Mouse (Mus musculus) A20 (cell line): ENCODE data around the gene Dusp22.

Experiments used
- DNase-seq: peaks from one replicate; pipeline ENCODE4 v3.0.0-alpha.2; 2011; ENCODE audit warnings: low read depth, low spot score

The Dusp22 gene

DNA sequence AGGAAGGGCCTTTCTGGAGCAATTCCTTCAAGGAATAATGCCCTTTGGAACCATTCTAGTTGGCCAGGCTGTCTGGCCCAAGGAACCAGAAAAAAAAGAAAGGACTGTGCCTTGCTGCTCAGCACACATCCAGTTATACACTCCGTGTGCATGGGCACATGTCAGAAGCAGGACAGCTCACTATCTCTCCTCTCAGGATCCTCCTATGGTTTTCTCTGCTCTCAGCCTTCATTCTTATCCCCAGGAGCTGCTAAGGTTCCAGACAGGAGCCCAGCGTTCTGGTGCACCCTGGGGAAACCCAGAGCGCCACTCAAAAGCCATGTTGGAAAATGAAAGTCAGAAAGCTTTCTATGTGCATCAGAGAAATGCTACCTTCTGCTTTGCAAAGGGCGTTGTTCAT is 55.8 kb downstream of the Dusp22 start:
- DNase-seq = no peak

GRCm38 (mm10) chr13:30716611-30717010 is 56.8 kb downstream of the Dusp22 start:
- DNase-seq = no peak

DNA sequence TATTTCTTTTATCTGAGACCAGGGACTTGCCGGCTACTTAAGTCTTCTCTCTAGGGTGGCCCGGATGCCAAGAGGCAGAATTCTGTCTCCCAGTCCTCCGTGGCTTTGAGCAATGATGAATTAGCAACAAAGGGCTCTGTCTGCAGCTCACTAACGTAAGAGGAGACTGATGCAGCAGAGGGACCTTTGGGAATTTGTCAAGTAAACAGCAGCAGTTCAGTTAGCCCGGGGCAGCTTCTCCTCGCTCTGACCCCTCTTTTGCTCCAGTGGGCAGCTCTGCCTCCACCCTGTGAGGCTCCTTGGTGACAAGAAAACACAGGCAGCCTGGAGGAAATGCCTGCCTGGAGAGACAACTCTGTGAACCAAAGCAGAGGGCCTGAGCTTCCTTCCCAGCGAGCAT is 62.8 kb downstream of the Dusp22 start:
- no peak for DNase-seq

DNA sequence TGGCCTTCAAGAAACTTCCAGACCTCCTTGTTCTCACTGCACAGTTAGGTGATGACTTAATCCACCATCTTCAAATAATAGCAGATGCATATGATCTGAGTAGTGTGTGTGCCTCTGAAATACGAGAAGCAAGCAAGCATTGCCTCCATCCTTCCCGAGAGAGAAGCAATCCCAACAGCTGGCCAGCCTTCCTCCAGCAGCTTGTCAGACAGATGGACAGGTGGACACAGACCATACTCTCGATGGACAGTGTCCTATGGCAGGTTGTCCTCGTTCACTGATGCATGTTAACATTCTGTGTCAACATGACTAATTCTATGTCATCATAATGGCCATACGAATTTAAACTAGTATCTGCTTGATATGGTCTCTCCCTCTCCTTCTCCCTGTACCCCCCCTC is 63.5 kb downstream of the Dusp22 start:
- no peak for DNase-seq

GRCm38 (mm10) chr13:30723858-30724257 is 64.1 kb downstream of the Dusp22 start:
- DNase-seq = no peak

GRCm38 (mm10) chr13:30724691-30725271 is 65.0 kb downstream of the Dusp22 start:
- DNase-seq = no peak

GRCm38 (mm10) chr13:30726879-30727278 is 67.1 kb downstream of the Dusp22 start:
- DNase-seq = no peak

DNA sequence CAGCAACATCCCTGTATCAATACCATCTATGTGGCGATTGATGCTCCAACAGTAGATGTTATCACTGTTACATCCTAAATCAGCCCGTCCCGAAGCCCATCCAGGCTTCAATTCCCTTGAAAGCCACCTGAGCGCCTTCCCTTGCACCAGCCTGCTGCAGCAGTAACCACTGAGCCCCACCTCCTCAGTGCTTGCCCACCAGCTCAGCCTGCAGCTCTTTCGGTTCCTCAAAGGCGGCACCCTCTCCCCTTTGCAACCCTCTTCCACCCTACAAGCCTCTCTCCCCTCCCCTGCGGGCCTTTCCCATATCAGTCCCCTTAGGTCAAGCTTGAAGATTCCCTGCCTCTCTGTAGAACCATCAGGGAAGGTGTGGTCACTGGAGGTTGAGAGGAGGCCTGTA is 68.4 kb downstream of the Dusp22 start:
- peak; percentile 83 for DNase-seq

DNA sequence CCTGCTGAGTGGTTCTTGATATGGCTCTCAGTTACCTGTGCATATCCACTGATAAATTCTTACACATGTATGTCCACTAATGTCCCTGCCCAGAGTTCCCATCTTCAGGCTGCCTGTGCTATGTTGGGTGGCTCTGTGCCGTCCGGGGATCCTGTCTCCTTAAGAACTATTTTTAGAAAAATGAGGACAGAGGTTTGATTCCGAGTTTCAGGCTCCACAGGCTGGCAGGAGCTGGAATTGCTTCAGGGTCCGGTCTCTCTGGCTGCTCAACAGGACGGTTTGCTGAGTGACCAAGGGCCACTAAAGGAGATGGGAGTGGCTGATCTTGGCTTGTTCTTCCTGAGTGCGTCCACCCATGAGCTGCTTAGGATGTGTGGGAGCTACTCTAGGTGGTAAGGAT is 69.4 kb downstream of the Dusp22 start:
- no peak for DNase-seq

DNA sequence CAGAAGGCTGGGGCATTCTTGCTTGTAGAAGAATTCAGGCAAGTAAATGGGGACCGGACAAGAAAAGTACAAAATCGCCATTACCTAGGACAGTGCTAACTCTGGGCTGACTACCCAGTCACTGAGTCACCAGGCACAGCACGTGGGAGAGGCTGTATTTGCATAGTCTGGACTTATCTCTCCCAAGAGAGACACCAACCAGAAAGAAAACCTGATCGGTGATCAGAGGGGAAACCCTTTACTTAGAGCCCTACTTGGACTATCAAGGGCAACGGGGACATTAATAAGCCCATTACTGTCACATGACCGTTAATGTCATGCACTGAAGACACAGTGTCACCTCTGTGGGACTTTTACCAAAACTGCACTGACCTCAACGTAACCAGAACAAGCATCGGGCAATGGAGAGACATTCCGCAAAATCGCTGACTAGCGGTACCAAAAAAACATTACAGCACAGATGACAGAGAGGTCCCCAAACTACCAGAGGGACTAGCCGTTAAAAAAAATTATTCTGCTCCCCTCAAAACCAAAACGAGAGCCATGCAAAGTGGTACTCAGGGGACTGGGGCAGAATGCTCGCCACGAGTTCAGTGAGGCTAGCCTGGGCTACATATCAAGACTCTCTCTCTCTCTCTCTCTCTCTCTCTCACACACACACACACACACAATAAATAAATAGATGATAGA is 70.5 kb downstream of the Dusp22 start:
- peak; percentile 64 for DNase-seq

GRCm38 (mm10) chr13:30732709-30733445 is 73.1 kb downstream of the Dusp22 start:
- DNase-seq = no peak

GRCm38 (mm10) chr13:30736721-30737120 is 76.9 kb downstream of the Dusp22 start:
- DNase-seq = peak; percentile 59

GRCm38 (mm10) chr13:30737257-30737656 is 77.5 kb downstream of the Dusp22 start:
- DNase-seq = peak; percentile 42

DNA sequence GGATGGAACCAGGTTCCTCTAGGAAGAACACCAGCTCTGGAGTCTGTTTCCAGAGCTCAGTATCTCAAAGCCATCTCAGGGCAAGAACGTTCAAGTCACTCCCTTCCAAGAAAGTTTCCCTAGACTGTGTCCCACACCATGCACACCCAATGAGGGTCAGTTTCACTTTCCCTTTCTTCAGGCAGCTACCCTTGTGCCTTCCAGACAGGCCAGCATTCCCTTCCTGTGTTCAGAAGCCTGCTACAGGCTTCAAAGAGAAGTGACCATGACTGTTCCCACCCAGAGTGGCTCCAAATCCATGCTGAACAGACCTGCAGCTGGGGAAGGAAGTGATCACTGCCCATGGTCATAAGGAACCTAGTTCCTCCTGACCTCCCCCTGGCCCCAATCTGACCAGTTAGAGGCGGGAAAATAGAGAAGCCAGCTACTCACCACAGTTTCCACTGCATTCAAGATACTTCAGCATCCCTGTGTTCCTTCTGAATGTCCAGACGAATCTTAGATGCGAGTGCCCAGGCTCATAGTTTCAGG is 78.6 kb downstream of the Dusp22 start:
- no peak for DNase-seq

- no peak for DNase-seq
These were observed 81.4 kb downstream of the Dusp22 start for GRCm38 (mm10) chr13:30741172-30741571.

- DNase-seq = no peak
These were observed 82.7 kb downstream of the Dusp22 start for GRCm38 (mm10) chr13:30742411-30742970.

GRCm38 (mm10) chr13:30745121-30745520 is 85.3 kb downstream of the Dusp22 start:
- DNase-seq = no peak

DNA sequence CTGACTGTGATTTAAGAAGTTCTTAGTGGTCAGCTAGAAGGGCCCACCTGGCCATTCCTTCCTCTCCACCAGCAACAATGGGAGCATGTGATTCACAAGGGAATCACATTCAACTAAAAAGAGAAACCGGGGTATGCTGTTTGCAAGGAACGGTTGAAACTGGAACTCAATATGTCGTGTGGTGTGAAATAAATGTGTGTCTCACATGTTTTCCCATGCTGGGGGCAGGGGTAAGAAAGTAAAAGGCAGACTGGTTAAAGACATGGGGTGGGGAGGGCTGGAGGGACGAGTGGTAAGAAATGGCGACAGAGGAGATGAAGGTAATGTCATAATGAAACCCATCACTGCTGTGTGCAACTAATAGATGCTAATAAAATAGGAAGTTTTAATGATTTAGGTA is 87.3 kb downstream of the Dusp22 start:
- no peak for DNase-seq

- no peak for DNase-seq
These were observed 87.7 kb downstream of the Dusp22 start for GRCm38 (mm10) chr13:30747504-30747903.

DNA sequence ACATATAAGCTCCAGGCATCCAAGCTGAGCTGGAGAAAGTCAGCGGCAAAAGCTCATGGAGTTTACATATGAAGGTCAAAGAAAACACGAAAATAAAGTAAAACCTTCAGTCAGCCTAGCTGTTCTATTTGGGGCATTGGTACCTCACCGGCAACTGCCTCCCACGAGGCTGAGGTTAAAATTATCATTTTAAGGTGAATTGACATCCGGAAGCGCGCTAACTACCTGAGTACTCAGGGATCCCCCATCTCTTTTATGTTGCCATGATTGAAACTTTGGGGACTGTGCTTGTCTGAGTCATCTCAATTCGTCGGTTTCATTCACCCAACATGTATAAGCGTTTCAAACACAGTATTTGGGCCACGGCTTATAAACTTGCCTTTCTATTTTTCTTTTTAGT is 88.5 kb downstream of the Dusp22 start:
- DNase-seq = no peak

DNA sequence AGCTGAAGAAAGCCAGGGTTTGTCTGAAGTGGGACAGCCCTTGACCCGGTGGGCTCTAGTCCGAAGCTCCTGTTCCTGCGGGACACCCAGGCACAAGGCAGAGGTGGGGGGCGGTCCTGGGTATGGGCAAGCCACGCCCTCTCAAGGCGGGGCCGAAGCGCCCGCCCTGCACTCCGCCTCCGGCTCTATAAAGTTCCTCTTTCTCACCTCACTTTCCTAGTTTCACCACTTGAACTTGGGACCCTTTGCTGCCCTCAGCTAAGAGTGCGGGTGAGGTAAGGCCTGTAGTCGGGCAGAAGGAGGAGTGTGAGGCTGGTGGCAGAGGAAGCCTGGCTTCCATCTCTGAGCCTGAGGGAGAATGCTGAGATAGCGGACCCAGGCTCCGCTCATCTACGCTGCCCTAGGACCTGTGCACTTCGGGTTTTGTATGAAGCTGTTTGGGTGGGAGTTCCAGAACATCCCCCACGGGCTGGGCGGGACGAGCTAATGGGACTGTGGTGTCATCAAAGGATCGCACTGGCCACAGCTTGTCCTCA is 89.3 kb downstream of the Dusp22 start, which contains the start of gene Irf4:
Irf4 (plus strand) TSS at position 206 of the 536 bp plus-strand sequence.
- peak; percentile 89 for DNase-seq

DNA sequence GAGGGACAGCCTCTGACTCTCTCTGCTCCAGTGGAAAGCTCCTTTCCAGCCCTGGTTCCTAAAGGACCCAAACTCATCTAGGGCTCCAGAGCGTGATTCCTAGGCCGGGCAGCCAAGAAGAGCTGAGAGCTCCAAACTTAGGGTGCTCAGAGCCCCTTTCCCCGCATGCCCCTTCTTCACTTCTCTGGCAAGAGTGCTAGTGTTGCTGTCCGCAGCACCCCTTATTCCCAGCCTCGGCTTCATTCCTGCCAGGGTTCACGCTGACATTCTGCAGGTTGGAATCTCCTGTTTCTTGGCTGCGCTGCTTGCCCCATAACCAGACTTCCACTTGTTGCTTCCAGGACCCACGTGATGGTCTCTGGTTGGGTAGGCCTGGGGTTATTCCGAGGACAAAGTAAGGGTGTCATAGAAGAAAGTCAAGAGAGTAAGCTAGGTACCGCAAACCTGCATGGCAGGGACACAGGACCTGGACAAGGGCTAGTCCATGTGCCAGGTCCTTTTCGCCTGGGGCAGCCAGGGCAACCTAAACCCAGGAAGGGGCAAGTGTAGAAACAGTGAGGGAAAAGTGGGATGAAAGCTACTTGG is 89.8 kb downstream of the Dusp22 start:
- DNase-seq = no peak
